Mouse (Mus musculus) heart, adult 9 months (tissue): ENCODE measurements around the gene Pop5.

ENCODE experiments used
- DNase-seq, 2 experiments: peaks; one replicate each; pipeline ENCODE4 v3.0.0; 2022; ENCODE audit warnings: low spot score in 2 of 2

The Pop5 gene

DNA sequence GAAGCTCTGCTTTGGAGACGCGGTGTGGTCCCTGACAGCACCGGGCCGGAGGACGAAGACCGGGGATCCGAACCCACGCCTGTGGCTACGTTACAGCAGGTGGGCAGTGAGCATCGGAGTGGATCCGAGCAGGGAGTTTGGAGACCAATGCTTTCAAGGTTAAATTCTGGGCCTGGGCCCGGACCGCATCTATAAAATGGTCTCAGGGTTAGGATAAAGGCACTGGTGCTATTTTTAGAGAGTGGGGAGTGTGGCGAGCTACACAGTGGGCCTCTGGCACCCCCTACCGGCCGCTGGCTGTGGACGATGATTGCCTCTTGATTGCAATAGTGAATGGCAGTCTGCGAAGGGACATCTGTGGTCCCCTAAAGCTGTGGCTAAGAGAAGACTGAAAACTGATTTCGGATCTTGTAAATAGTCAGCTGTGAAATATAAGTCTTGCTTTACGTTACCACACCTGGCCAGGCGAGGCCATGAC lies at the start of gene Pop5:
TSS of gene Pop5 (plus strand) at position 51 of the 478 bp plus-strand sequence.
- peak; percentile 75 to 90 for DNase-seq

DNA sequence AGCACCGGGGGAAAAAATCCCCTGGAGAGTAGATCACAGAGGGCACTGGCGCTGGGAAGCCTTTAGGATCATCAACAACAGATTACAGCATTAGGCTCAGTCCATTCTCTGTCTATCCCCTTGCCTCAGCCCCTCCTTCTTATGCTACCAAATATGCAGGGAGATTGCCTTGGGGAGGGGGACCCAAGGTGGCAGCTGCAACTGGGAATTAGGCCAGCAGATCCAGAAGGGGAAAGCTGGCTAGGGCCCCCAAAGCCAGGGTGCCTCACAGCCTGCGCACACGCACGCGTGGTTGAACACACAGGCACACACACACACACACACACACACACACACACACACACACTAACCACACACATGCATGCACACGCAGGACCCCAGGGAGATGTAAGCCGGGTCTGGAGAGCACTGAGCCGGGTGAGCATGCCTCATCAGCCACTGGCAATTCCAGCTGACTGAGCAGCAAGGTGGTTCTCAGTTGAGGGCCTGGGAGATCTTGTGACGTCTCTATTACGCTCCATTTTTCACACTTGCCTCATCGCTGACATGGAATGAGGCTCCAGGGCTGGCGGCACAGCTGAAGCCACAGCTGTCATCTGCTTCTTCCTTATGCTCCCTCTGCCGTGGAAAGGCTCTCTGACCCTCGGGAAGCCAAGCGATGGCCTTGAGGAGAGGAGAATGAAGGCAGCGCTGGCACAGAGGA lies 49.1 kb upstream of the Pop5 start:
- DNase-seq = no peak

DNA sequence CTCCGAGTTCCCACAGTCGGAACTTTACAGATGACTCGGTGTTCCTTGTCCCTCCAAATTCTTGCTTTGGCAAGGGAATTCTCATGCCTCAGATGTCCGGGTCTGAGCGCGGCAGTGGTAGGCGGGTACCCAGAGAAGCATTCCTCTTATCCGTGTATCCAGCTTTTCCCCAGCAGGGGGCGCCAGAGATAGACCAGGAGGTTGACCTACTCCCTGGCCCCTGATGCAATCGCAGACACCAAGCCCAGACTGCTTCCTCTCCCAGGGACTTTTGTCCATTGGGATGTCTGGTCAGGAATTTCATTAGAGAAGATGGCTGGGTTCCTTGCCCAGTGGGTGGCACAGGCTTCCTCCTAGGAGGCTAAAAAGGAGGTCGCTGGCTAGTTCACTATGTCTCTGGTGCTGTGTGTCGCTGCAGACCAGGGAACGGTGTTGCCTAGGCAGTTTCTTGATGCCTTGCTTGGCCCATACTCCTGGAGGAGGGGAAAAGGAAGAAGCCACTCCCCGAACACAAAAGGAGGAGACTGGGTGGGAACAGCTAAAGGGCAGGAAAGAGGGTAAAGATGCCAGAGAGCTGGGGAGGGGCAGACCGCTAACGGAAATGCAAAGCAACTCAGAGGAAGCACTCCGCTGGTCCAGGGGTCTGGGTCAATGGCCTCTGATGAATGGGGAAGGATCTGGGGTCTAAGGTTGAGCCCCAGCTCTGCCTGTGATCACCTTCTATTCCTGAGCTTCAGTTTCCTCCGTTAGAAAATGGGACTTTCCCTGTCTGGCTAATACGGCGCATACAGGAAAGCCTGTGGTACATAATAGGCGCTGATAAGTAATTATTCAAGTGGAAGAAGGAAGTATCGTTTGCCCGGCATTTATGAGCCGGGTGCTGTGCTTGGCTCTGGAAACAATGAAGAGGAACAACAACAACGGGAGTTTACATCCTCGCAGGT lies 48.2 kb upstream of the Pop5 start:
- DNase-seq = peak; percentile 94 to 96

DNA sequence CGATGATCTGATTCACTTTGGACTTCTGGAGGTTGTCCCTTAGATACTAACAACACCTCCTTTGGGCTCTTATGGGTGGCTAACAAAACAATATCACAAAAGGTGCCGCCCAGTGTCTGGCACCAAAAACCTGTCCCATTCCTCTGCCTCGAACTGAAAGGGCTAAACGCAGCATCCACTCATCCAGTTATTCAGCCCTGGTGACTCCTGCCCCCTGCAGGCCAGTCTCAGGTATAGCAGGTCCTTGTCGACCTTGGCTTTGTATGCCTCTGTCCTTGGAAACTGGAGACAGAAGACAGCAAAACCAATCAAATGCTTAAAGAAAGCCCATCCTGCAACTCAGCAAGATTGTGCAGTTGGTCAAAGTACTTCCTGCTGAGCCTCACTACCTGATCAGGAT lies 46.8 kb upstream of the Pop5 start:
- DNase-seq = no peak

DNA sequence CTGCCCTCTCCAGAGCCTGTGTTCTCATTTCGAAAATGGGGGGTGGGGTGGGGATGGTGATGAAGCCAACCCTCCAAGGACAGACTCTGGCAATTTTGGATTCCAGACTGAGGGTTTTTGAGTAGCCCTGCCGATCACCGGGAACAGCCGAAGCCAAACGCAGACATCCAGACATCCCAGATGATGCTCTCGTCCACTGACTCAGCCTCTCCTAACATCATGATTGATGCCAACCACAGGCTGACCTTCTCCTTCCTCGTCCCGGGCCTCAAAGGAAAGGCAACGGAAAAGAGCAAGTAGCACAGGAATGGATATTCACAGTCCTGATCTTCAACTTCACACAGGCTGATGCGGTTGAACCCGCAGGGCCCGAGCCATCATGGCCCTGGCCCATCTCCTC lies 45.6 kb upstream of the Pop5 start:
- no peak for DNase-seq

DNA sequence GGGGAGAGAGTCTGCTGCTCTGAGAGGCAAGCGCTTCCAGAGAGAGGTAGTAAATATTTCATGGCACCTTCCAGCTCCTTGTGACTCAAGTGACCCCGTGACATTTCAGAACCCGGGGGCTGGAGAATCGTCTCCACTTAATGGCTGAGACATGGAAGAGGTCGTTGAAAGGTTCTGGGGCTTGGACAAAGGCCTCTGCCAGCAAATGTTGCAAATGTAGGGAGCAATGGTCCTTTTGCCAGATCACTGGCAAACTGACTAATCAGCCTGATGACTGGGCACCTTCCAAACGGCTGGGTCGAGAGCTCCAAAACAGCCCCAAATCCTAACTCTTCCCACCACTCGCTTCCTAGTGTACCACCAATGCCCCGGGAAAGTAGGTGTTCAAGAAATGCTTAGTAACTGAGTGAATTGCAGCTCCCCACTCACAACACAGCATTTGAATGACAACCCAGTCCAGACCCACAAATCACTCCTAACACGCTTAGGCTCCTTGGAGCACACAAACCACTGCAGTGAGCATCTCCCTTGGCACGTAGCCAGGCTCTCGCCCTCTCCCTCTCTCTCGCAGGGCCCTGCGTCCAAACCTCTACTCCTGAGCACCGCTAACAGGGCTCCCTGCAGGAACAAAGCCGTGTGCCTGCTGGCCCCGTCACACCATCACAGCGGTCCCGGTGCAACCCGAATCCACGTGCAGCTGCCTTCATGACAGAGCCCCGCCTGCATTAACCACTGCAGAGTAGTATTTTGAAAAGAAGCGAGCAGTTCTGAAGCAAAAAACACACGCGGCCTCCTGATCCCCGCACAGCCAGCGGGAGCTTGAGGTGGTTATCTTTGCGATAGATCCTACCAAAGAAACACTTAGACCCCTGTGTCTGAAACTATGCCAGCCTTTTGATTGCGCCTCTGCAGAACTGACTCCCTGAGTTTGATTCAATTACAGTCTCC lies 43.5 kb upstream of the Pop5 start:
- no peak for DNase-seq

DNA sequence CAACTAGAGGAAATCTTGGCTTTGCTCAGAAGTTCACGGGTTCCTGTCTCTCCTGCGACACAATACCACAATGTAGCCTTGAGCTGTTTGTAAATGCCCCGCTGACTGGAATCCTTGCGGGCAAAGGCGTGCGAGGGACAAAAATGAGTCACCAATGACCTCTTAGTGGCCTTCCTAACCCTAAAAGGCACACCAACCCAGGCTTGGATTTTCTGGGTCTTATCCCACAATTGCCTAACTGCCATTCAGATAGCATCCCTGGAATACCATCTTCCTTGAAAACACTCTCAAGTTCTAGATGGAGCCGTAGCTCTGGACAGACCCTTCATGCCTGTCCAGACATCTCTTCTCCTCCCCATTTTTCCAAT lies 42.8 kb upstream of the Pop5 start:
- no peak for DNase-seq

DNA sequence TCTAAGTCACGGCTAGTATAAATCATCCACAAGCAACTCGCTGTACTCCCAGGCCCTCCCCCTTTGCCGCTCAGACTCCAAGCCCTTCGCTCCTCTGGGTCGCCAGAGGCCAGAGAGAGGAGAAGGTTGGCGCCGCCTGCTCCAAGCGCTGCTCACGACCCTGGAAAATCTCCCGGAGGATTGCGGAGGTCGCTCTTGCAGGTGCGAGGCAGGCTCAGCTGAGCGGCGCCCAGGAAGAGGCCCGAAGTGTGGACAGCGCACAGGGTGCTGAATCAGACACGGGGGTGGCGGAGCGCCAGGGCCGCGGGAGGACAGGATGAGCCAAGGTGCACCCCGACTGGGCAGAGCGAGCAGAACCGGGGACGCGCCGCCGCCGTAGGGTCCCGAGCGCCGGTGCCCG lies 42.4 kb upstream of the Pop5 start:
- DNase-seq = peak in 1 of 2 experiments; percentile 21

DNA sequence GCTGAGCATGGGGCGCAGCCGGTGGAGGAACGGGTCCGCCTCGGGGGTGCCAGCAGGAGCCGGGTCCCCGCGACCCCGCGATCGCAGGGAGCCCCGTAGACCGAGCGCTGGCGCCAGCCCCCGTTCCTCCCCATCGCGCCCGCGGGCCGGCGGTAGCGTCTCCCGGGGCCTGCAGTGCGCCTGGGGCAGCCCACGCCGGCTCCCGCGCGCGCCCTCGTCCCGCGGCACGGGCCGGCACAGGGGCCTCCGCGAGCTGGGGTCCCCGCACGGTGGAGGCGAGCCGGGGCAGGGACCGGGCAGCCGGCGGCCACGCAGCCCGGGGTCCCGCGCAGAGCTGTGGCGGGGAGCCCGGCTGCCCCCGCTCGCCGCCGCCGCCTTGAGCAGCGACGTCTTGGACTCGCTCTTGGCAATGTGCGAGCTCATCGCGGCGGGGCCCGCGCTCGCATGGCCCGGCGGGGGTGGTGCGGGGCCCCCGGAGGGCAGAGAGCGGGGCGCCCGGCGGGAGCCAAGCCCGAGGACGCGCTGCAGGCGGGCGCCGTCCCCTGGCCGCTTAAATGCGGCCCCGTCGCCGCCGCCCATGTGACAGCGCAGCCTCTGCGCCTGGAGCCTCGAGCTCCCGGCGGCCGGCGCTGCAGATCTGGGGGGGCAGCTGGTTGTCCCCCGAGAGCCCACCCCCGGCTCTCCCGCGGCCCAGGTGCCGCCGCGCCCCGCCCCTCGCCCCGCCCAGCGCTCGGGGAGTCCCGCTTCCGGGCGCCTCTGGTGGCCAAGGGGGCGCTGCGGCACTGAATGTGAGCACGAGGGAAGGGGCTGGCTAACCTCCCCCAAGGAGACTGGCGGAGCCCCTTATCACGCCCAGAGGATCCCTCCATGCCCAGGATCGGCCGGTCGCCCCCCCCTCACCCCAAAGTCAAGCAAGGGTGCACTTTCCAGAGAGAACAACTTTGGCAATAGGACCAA lies 41.7 kb upstream of the Pop5 start, which contains the start of gene Cabp1:
TSS of gene Cabp1 (minus strand) at position 713 of the 957 bp plus-strand sequence.
- no peak for DNase-seq

DNA sequence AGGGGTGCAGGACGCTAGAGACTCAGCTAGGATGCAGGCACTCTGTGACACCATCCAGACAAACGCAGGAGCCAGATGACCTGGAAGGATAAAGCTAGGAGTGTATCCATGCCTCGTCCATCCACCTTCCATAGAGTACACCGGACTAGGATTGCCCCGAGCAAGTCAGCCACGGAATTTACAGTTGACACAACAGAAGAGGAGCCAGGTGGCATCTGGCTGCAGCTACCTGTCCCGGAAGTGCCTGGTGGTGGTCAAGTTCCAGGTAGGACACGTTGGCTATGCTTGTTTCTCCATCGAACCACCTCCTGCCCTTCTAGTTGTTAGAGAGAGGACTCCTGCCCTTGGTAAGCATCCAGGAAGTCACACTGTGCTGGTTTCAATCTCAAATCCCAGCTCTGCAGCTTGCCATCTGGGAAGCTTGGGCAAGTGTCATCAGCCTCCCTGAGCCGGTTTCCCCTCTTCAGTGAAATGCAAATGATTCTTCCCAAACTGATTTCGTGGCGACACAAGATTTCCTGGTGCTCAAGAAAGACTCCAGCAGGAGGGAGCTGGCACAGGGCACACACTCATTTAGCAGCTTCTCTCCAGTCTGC lies 40.9 kb upstream of the Pop5 start:
- no peak for DNase-seq

DNA sequence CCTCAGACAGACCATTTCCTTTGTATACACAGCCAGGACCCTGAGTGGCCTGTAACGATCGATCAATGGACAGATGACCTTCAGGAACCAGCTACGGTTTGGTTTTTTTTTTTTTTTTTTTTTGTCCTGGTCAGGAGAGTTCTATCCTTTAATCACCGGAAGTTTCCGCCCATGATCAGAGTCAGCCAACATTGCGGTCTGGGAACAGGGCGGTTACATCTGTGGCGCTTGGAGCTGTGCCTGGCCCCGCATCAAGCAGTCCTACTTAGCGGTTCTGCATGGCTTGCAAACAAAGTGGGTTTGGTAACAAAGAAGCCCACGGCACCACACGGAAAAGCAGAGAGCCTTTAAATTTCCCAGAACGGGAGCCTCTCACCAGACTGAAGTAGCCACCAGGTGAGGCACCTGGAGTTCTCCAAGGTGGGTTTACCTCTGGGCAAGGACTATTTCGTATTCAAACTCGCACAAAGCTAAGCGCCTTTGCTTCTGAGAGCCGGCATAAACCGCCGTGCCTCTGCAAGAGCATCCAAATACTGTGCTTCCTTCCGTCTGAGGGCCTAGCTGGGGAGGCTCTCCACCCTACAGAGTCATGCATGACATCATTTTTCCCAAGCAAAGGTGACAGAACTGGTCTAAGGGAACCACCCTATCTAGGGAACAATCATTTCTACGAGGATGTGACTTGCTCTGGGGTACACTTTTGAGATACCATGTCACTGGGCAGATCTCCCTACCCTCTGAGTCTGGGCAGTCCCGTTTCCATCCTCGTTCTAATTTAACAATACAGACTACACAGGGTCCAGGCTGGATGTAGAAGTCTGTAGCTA lies 31.7 kb upstream of the Pop5 start:
- peak; percentile 39 to 52 for DNase-seq

DNA sequence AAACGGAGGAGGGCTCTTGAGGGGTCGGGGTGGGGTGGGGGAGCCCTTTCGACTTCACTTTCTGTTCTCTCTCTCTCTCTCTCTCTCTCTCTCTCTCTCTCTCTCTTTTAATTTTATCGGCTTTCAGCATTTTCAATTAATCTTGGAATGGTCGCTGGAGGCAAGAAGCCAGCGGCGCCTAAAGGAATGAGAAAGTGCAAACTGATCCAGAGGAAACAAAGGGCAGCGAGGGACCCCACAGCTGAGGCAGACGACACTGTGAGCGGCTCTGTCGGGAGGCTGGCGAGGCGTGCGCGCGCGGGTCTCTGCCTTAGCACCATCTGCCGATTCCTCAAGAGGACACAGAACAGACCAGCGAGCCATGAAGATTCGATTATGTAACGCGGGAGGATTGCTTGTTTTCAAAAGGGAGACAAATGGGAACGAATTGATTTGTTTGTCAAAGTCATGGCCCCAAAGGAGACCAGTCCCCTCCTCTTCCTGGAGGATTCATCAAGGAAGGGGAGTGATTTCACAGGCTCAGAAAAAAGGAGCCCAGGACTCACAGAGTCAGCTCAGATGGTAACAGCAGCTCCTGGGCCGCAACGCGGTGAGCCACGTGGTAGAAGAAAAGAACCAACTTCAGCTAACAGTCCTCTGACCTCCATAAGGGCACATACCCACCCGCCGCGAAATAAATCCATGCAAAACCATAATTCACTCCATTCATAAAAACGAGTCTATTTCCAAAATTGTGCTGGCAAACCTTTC lies 30.9 kb upstream of the Pop5 start:
- peak; percentile 59 to 68 for DNase-seq

DNA sequence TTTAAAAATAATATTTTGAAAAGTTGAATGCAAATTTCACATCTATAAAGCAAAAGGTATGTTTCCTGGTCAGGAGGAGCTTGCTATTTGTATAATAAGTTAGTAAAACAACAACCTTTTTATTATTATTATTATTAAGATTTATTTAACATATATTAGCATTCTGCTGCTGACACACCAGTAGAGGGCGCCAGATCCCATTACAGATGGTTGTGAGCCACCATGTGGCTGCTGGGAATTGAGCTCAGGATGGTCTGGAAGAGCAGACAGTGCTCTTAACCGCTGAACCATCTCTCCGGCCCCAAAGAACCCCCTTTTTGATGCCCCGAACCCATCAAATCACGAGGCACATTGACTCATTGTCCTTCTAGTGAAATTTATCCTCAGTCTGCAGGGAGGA lies 28.4 kb upstream of the Pop5 start:
- no peak for DNase-seq

DNA sequence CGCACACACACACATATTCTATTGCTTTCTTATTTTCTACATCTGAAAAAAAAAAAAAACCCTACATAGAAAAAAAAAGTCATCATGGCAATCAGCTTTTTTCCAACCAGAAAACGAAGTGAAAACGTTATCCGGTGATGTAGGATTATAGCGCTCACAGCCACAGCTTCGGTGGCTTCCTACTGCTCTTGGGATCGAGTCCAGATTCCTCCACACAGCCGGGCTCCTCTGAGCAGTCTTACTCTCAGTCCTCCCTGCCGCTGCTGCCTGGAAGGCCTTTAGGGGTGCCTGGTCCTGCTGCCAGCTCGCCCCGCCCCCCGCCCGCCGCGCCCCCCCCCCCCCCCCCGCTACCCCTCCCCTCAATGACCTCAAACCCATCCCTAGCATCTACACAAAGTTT lies 27.7 kb upstream of the Pop5 start:
- DNase-seq = no peak

DNA sequence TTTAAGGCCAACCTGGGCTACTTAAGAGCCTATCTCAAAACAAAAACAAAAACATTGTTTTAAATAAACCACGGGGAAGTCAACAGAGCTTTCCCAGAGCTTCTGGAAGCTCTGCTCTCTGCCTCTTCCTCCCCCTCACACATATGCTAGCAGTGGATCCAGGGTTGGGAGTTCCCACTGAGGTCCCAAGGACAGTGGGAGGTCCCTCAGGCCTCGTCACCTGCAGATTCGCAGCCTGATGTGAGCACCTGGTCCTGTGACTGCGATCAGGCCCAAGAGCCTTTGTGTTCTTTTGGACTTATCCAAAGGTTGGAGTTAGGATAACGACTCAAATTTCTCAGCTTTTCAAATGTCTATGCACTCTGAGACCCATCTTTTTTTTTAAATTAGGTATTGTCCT lies 27.0 kb upstream of the Pop5 start:
- no peak for DNase-seq

DNA sequence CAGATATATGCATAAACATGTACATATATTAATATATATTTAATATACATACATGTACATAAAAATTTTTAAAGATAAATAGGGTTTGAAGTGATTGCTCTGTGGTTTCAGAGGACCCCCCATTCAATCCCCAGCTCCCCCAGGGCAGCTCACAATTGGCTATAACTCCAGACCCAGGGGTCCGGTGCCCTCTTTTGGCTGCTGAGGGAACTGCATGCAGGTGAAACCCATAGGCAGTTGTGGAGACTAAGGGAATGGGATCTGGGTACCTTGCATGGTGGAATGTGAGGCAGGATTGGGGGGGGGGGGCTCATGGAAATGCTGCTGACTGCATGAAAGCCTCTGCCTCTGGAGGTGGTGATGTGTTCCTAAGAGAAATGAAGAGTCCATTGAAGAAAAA lies 25.3 kb upstream of the Pop5 start:
- no peak for DNase-seq

DNA sequence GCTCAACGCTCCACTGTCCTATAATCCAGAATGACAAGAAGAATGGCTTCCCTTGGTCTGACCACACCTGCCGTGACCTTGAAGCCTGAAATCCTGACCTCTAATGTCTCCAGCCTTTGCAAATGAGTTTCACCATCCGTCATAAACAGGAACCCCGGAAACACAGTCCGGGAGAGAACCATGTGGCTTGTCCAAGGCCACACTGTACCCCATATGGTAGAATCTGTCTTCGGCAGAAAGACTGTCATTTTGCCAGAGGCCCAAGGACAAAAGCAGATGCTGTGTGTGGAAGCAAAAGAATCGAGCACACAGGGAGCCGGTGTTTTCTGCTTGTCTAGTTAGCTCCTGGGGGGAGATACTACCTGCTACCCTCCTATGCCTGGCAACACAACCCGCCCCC lies 23.2 kb upstream of the Pop5 start:
- no peak for DNase-seq

DNA sequence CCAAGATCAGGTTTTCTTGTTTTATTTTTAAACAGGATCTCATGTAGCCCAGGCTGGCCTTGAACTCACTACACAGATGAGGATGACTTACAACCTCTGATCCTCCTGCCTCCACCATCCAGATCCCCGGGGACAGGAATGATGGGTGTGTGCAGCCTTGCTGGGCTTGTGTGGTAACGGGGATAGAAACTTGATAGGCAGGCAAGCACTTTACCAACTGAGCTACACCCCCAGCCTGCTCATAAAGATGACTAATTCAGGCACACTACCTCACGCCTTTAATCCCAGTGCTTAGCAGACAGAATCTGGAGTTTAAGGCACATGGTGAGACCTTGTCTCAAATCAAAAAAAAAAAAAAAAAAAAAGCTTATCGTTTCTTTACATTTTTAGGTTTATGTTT lies 22.8 kb upstream of the Pop5 start:
- no peak for DNase-seq

DNA sequence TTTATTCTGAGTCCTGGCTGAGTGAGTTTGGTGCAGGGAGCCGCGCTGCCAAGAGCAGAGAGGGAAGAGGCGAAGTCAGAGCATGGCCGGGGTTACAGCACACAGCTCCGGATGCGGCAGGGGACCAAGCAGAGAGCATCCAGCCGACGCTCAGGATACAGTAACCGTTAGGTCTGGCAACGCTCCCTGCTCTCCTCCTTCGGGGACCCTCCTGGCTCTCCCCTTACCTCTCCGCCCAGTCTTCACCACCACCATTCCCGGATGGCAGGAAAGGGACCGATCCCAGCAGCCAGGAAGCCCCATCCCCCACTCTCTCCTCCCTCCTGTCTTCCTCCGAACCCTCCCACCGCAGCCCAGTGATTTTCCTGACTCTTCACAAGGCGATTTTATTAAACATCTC lies 20.8 kb upstream of the Pop5 start:
- DNase-seq = peak in 1 of 2 experiments; percentile 6
